Mouse (Mus musculus): Measurements from ENCODE around the gene Mllt3. TPM values are rescaled to one million over a fixed set of nuclear protein-coding genes. Genes with fewer than 3 reads are reported as not detected.

The Mllt3 gene
- polyA plus RNA-seq, 2 experiments, result 23.4 to 41.3 TPM

DNA sequence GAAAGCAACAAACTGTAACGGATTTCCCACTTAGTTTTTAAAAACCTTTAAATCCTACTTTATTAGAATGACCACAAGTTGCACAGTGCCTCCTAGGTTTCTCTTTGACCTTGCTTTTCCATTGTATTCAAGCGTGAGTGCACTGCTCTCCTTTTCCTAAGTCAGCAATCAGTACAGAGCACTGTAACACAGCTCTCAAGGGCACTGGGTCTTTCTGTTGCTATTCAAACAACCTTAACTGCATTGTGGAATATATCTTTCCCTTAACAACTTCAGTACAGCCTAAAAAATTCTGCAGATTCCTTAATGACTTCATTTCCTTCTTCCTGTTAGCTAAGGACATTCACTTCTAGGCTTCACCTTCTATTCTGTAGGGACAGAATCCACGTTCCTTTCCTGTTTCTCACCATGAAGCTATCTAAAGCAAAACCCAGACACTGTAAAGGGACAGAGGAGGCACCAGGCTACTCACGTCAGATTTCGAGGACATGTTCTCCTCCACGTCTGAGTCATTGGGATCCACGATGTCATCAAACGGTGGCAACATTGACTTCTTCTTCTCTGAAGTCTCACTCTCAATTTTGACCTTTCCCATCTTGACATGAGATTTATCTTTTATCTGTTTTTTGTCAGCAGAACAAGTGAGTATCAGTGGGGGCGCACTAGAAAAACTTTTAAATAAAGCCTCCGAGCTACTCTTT is 192.8 kb downstream of the Mllt3 start:
- no peak overlapping the region for H3K9ac ChIP-seq (ENCODE audit: low read depth, low read length, severe bottlenecking)
- H3K4me2 ChIP-seq (replicated peaks; ENCODE audit: low read depth, low read length, severe bottlenecking), result no peak overlapping the region
- no peaks in the 10 kb centered on the region for H3K9me3 ChIP-seq (ENCODE audit: control insufficient read depth, low read length)
- 0 out of 2 replicates have a peak, but pooled peaks cover 2% of the 10 kb centered on the region for H3K4me1 ChIP-seq (ENCODE audit: control insufficient read depth, insufficient read depth, low read length)
- TF ChIP-seq POLR2A (IDR thresholded peaks at IDR 0.05; ENCODE audit: borderline replicate concordance, extremely low read depth, insufficient read depth, insufficient read length), result no peak
- H3K27me3 ChIP-seq (ENCODE audit: control insufficient read depth, insufficient read depth, low read length), result no peaks in the 10 kb centered on the region
- H3K36me3 ChIP-seq (ENCODE audit: control insufficient read depth, insufficient read depth, low read length), result no peaks in the 10 kb centered on the region
- WGBS, result 74% methylated on average over 10 of the region's 10 CpGs
- H3K27ac ChIP-seq (replicated peaks; ENCODE audit: low read depth, low read length), result no peak overlapping the region
- DNase-seq (ENCODE audit: low spot score) (no peak), ATAC-seq (ENCODE audit: low FRiP score, low read depth) (no peak)
- H3K4me3 ChIP-seq (replicated peaks; ENCODE audit: low read length), result no peak overlapping the region

GRCm38 (mm10) chr4:87838716-87839115 is 194.4 kb downstream of the Mllt3 start:
- 93% methylated on average over 1 of the region's 1 CpGs for WGBS

GRCm38 (mm10) chr4:87837471-87838361 is 195.4 kb downstream of the Mllt3 start:
- TF ChIP-seq POLR2A (IDR thresholded peaks at IDR 0.05; ENCODE audit: borderline replicate concordance, extremely low read depth, insufficient read depth, insufficient read length), result no peak
- no peak overlapping the region for H3K4me3 ChIP-seq (replicated peaks; ENCODE audit: low read length)
- H3K27ac ChIP-seq (replicated peaks; ENCODE audit: low read depth, low read length), result no peak overlapping the region
- H3K9me3 ChIP-seq (ENCODE audit: control insufficient read depth, low read length), result no peaks in the 10 kb centered on the region
- H3K4me2 ChIP-seq (replicated peaks; ENCODE audit: low read depth, low read length, severe bottlenecking), result no peak overlapping the region
- peaks cover 12% of the 10 kb centered on the region for H3K4me1 ChIP-seq (ENCODE audit: control insufficient read depth, insufficient read depth, low read length)
- no peak for DNase-seq (ENCODE audit: low spot score)
- no peaks in the 10 kb centered on the region for H3K27me3 ChIP-seq (ENCODE audit: control insufficient read depth, insufficient read depth, low read length)
- 97% methylated on average over 2 of the region's 2 CpGs for WGBS
- no peaks in the 10 kb centered on the region for H3K36me3 ChIP-seq (ENCODE audit: control insufficient read depth, insufficient read depth, low read length)
- no peak for ATAC-seq (ENCODE audit: low FRiP score, low read depth)
- no peak overlapping the region for H3K9ac ChIP-seq (ENCODE audit: low read depth, low read length, severe bottlenecking)

More at GRCm38 (mm10) chr4:87838716-87839115, 194.4 kb downstream of the Mllt3 start:
- Histone ChIP-seq H3K9me3 (ENCODE audit: control insufficient read depth, low read length) (no peaks in the 10 kb centered on the region), H3K4me3 (replicated peaks; ENCODE audit: low read length) (no peak overlapping the region), H3K9ac (ENCODE audit: low read depth, low read length, severe bottlenecking) (no peak overlapping the region), H3K27me3 (ENCODE audit: control insufficient read depth, insufficient read depth, low read length) (no peaks in the 10 kb centered on the region), H3K4me1 (ENCODE audit: control insufficient read depth, insufficient read depth, low read length) (peaks cover 12% of the 10 kb centered on the region), H3K36me3 (ENCODE audit: control insufficient read depth, insufficient read depth, low read length) (no peaks in the 10 kb centered on the region), H3K27ac (replicated peaks; ENCODE audit: low read depth, low read length) (no peak overlapping the region), H3K4me2 (replicated peaks; ENCODE audit: low read depth, low read length, severe bottlenecking) (no peak overlapping the region)
- no peak for TF ChIP-seq POLR2A (IDR thresholded peaks at IDR 0.05; ENCODE audit: borderline replicate concordance, extremely low read depth, insufficient read depth, insufficient read length)
- ATAC-seq (ENCODE audit: low FRiP score, low read depth) (no peak), DNase-seq (ENCODE audit: low spot score) (no peak)

DNA sequence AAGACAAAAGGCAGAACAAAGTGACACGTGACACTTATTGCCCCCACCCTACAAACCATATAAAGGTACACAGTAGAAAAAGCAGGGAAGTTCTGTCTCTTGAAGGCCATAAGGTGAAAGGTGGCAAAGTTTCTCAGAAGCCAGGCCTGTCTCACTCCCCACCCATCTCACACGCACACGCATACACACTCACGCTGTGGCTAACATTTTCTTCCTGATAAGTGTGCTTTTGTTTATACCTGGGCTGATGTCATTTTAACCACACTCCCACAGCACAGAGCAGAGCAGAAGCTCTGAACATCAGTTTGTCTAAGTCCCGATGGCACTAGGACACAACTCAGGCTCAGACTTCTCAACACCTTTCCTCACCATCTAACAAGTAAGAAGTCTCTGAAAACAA is 196.9 kb downstream of the Mllt3 start:
- TF ChIP-seq POLR2A (IDR thresholded peaks at IDR 0.05; ENCODE audit: borderline replicate concordance, extremely low read depth, insufficient read depth, insufficient read length), result no peak
- Histone ChIP-seq H3K4me1 (ENCODE audit: control insufficient read depth, insufficient read depth, low read length) (peaks cover 12% of the 10 kb centered on the region), H3K9ac (ENCODE audit: low read depth, low read length, severe bottlenecking) (no peak overlapping the region), H3K27me3 (ENCODE audit: control insufficient read depth, insufficient read depth, low read length) (no peaks in the 10 kb centered on the region), H3K36me3 (ENCODE audit: control insufficient read depth, insufficient read depth, low read length) (no peaks in the 10 kb centered on the region), H3K9me3 (ENCODE audit: control insufficient read depth, low read length) (no peaks in the 10 kb centered on the region), H3K4me2 (replicated peaks; ENCODE audit: low read depth, low read length, severe bottlenecking) (no peak overlapping the region), H3K27ac (replicated peaks; ENCODE audit: low read depth, low read length) (no peak overlapping the region), H3K4me3 (replicated peaks; ENCODE audit: low read length) (no peak overlapping the region)
- WGBS, result 76% methylated on average over 5 of the region's 5 CpGs
- DNase-seq (ENCODE audit: low spot score) (no peak), ATAC-seq (ENCODE audit: low FRiP score, low read depth) (no peak)

DNA sequence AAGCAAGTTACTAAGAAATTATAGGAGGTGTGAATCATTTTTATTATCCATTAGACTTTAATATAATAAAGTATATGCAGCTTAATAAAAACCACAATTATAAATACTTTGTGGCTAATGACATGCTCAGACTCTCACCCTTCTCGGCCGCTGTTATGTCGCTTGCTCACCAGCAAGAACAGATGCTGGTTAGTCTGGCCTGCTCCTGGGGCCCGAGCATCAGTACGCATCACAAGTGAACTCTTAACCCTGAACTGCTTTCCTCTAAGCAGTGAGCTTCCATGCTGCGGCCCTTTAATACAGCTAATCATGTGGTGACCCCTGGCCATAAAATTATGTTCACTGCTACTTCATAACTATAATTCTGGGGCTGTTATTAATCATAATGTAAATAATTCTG is 198.0 kb downstream of the Mllt3 start:
- H3K9ac ChIP-seq (ENCODE audit: low read depth, low read length, severe bottlenecking), result no peak overlapping the region
- 19% methylated on average over 6 of the region's 6 CpGs for WGBS
- no peaks in the 10 kb centered on the region for H3K9me3 ChIP-seq (ENCODE audit: control insufficient read depth, low read length)
- no peak for DNase-seq (ENCODE audit: low spot score)
- H3K27ac ChIP-seq (replicated peaks; ENCODE audit: low read depth, low read length), result no peak overlapping the region
- no peak for TF ChIP-seq POLR2A (IDR thresholded peaks at IDR 0.05; ENCODE audit: borderline replicate concordance, extremely low read depth, insufficient read depth, insufficient read length)
- H3K36me3 ChIP-seq (ENCODE audit: control insufficient read depth, insufficient read depth, low read length), result no peaks in the 10 kb centered on the region
- no peak for ATAC-seq (ENCODE audit: low FRiP score, low read depth)
- no peak overlapping the region for H3K4me3 ChIP-seq (replicated peaks; ENCODE audit: low read length)
- no peaks in the 10 kb centered on the region for H3K27me3 ChIP-seq (ENCODE audit: control insufficient read depth, insufficient read depth, low read length)
- no peak overlapping the region for H3K4me2 ChIP-seq (replicated peaks; ENCODE audit: low read depth, low read length, severe bottlenecking)
- H3K4me1 ChIP-seq (ENCODE audit: control insufficient read depth, insufficient read depth, low read length), result peaks cover 12% of the 10 kb centered on the region

Measured in limb, embryonic 14.5 days (tissue).